Mouse (Mus musculus) liver, embryonic 14.5 days (tissue): Measurements from ENCODE around the gene Mgat4b.

ENCODE experiments used
- CTCF ChIP-seq: IDR thresholded peaks from 2 replicates; pipeline ENCODE4 v1.5.1; 2016; ENCODE audit warnings: antibody characterized with exemption, low read depth, control low read depth
- EP300 ChIP-seq: IDR thresholded peaks from 2 replicates; pipeline ENCODE4 v1.6.1; 2016; ENCODE audit warnings: antibody characterized with exemption, low read depth

DNA sequence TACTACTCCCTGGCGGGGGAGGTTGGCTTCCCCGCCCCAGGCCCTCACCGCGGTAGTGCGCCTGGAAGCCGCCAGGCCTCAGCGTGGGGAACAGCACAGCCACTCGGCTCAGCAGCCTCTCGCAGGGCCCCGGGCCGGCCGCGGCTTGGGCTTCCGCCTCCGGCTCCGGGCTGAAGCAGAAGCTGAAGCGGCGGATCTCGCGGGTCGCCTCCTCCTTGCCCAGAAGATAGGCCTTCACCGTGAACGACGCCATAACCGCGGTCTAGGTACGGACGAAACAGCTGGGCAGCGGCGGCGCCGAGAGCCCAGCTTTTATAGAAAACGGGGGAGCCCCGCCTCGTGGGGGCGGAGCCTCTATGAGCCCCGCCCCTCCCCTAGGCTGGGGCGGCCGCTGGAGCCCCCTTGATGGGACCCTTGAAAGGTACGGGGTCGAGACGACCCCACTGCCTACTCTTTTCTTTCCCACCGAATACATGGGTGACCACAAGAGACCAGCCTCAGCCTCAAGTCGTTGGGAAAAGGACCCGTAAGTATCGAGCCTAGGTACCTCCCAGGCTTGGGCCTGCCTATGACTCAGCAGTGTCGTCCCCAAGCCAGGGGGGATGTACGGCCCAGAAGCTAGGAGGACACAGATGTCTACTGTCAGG, at the start of gene Mgat4b, which contains the start of gene Sqstm1:
- TF ChIP-seq CTCF (peak; percentile 35; the same call in 1 of the 2 replicates), EP300 (no peak)
